Mouse (Mus musculus) frontal cortex, adult 2 months (tissue): ENCODE measurements at regions not wholly inside any gene's neighbourhood (a gene's known extent, or its start where the extent isn't known, plus 50 kb on each side); places are given as distances from the start of the nearest gene placed in this dataset.

Experiments
- DNase-seq, 2 experiments: peaks; one replicate each; pipeline ENCODE4 v3.0.0; 2022; ENCODE audit warnings: low spot score in 1 of 2; ENCODE audit errors: extremely low spot score in 1 of 2

DNA sequence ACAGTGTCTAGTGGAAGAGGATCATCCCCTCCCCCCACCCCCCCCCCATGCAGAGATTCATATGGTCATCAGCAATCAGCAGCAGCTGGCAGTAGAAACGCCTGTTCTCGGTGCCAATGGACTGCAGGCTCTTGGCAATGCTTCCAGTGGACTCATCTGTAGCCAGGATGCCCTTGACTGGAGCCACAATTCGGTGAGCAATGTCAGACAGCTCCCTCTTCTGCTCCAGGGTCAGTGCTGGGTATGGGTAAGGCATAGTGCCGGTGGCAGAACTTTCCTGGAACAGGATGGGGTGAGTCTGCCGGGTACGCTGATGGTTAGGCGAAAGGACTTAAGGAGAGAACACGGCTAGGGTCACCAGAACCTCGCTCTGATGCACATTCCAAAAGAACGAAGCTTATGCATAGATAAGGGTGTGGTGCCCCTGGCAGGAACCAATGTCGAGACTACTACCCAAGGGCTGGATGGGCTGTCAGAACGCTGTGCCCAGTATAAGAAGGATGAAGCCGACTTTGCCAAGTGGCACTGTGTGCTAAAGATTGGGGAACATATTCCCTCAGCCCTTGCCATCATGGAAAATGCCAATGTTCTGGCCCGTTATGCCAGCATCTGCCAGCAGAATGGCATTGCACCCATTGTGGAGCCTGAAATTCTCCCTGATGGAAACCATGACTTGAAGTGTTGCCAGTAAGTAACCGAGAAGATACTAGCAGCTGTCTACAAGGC lies 372.1 kb downstream of the Col12a1 start:
- DNase-seq = no peak

DNA sequence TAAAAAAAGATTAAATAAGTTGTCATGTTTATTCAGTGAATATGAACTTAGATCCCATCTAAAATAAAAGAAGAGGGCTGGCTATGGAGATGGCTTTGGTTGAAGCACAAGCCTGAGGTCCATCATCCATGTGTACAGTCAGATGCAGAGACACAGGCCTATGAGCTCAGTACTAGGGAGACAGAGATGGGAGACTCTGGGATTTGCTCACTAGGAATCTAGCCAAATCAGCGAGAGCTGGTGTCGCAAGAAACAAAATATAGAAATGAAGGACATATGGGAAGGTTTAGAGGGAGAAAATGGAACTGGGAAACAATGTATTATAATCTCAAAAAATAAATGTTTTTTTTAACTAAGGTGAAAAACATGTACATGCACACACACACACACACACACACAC lies 326.6 kb downstream of the Col12a1 start:
- peak in 1 of 2 experiments; percentile 34 for DNase-seq

- DNase-seq = no peak
Observed at GRCm38 (mm10) chr9:79414989-79415388, 303.6 kb downstream of the Col12a1 start.

GRCm38 (mm10) chr9:79430417-79430816 lies 288.2 kb downstream of the Col12a1 start:
- no peak for DNase-seq

GRCm38 (mm10) chr9:79437636-79438035 lies 281.0 kb downstream of the Col12a1 start:
- DNase-seq = no peak

- no peak for DNase-seq
Observed at GRCm38 (mm10) chr9:79439233-79439960, 279.2 kb downstream of the Col12a1 start.

DNA sequence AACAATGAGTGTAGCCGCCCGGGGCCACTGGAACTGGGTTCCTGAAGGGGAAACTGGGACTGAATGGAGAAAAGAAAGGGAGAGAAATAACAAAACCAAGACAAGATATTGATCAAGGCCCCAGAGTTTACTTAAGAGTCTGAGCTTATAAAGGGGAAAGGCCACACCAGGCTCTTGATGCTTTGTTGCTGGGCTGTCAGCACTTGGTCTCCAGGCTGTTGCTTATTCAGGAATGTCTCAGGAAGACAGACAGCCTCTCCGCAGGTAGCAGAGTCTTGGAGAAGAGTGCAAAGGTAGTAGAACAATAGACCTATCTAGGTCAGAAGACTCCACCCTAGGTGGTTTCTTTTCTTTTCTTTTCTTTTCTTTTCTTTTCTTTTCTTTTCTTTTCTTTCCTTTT lies 263.4 kb downstream of the Col12a1 start:
- no peak for DNase-seq

DNA sequence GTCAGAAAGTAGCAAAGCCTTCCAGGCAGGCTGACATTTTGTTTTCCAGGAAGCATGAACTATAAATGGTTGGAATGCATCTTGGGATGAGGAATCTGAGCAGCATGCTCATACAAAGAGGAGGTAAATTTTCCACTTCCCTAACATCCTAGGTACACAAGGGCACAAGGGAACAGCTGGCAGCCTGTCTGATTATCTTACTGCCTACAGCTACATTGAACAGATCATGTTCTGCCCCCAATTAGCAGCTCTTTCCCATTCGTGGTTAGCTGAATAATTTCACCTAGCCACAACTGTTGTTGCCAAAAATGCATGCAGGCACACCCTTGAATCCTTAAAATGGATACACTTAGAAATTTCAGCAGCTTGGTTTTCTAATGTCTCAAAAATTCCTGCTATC lies 239.5 kb downstream of the Col12a1 start:
- no peak for DNase-seq

DNA sequence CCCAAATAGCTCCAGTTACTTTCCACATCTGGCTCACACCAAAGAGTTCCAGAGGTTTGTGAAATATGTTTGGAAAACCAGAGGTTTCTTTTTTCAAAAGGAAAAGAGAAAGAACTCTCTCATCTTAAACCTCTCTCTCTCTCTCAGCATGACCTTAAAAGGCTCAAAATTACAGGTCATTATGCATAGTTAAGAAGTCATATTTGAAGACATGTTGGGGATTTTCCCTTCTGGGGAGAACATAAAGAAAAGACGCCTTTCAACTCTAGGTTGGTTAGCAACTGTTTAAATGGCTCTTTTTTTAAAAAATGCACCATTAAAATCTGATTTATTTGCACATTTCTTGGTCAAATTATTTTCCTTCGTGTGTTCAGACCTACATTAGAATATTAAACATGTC lies 218.4 kb downstream of the Col12a1 start:
- no peak for DNase-seq

DNA sequence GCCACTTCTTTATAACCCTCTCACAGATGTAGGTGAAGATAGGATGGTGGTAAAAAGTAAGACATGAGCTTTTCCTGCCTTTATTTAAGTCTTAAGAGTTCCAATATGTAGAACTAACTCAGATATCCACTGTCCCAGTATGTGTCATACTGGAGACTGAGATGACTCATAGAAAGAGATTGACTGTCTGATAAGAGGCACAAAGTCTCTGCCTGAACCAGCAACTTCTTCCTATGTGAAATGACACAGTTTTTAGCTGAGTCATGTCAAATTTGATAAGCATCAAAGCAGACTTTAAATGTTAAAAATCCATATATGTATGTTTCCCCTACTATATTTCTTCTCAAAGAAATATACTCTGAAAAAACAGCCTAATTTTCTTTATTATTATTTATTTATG lies 216.6 kb downstream of the Col12a1 start:
- DNase-seq = no peak

- DNase-seq = no peak
Observed at GRCm38 (mm10) chr9:79516384-79516783, 202.2 kb downstream of the Col12a1 start.

DNA sequence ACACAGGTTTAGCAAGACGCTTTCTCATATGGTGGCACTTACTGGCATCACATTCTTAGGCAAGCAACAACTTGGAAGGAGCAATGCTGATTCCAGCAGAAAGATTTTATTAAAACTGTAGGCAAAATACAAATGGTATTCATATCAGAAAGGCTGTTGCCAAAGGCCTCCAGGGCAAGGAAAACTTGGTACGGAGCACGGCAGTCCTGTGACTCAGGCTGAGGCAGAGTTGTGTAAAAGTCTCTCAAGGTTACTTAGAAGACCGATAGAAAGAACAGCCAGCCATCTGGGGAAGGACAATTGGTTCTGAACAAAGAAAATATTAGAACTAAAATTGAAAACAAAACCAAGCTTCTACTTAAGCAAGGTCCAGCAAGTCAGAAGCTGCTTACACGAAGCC lies 201.2 kb downstream of the Col12a1 start:
- no peak for DNase-seq

DNA sequence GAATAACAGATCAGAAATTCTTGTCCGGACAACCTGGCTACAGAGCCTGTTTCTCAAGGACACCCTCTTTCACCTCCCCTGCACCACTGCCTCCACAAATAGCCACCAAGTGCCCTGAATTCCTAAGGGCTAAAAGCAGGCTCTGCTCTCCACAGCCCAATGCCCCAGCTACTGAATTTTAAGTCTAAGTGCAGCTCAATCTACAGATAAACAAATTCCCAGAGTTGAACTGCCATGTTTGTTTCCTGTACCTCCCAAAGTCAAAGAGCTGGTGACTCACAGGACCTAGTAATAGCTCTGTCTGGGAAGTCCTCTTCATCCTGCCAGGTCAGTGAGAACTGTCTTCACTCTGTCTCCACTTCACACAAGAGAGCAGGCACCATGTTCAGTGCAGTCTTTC lies 200.0 kb downstream of the Col12a1 start:
- DNase-seq = no peak

- DNase-seq = no peak
Observed at GRCm38 (mm10) chr9:79520498-79520897, 198.1 kb downstream of the Col12a1 start.

- DNase-seq = no peak
Observed at GRCm38 (mm10) chr9:79523054-79523453, 195.6 kb downstream of the Col12a1 start.

DNA sequence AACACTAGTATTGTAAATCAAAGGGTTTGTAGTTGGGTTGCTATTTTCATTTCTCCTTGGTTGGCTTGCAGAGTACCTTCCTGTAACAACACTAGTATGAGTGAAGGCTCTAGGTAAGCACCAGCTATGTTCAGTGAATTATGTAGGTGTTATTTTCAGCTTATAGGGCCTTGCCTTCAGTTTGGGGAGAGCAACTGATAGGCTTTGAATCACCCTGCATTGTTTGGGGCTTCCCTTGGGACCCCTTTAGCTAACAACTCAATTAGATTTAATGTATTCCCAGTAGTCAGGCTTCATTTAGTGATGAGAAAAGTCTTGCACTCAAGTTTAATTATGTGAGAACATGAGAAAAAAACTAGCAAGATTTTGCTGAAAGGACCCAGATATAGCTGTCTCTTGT lies 193.6 kb downstream of the Col12a1 start:
- no peak for DNase-seq

DNA sequence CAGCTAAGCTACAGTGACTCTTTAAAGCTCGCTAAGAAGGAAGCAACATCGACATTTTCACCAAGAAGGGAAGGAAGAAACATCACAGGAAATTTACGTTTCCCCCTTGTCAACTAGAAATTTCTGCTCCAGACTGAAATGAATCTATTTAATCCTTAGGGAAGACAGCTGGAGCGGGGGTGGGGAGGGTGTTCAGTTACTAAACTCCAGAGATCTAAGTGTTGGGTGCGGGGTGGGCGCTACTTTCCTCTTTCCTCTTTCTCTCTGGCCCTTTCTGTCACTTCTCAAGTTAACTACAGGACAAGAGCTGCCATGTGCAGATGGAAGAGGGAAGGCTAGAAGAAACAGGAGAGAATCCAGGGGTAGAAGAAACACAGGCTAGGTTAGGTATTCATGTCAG lies 192.2 kb downstream of the Col12a1 start:
- peak; percentile 19 to 61 for DNase-seq

GRCm38 (mm10) chr9:79527331-79527730 lies 191.3 kb downstream of the Col12a1 start:
- DNase-seq = no peak
